Mouse (Mus musculus) spleen, adult 2 months (tissue): Measurements from ENCODE around the gene B4galnt2.
"Not testable (repeated sequence)": the region's sequence is repeated elsewhere in the genome, so short reads cannot be mapped to it uniquely, and the experiment has no call there.

Experiments used
- CTCF ChIP-seq: fragments of 200-500 bp; IDR thresholded peaks from 2 replicates; pipeline ENCODE4 v1.5.1; 2011; ENCODE audit warnings: mild to moderate bottlenecking, inconsistent platforms; ENCODE audit not compliant: insufficient read depth, insufficient read length, insufficient replicate concordance; ENCODE audit errors: extremely low read depth
- POLR2A ChIP-seq: fragments of 200-500 bp; IDR thresholded peaks from 2 replicates; pipeline ENCODE4 v1.6.1; 2011; ENCODE audit warnings: low read depth, low read length, inconsistent platforms

DNA sequence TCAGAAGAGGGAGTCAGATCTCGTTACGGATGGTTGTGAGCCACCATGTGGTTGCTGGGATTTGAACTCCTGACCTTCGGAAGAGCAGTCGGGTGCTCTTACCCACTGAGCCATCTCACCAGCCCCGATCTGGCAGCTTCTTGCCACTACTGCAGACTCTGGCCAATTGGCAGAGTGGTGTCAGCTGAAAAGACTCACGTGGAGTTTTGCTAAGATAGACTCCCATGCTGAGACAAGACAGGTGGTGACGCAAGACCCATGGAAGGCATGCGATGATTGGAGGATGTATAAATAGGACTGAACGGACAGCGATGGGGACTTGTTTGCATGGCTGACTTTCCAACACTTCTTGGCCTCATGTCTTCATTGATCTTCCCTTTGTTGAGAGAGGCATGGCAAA is 17.5 kb upstream of the B4galnt2 start:
- not testable (repeated sequence) for TF ChIP-seq POLR2A, CTCF
